Mouse (Mus musculus) midbrain, embryonic 14.5 days (tissue): ENCODE data around the gene Slc25a35. TPM values are rescaled to one million over a fixed set of nuclear protein-coding genes. Genes with fewer than 3 reads are reported as not detected.
A peak's percentile ranks its signal among the peaks of the same experiment; 100 is the strongest.
"Not testable (repeated sequence)": the region's sequence is repeated elsewhere in the genome, so short reads cannot be mapped to it uniquely, and the experiment has no call there.

Experiments used
- ATAC-seq: fragments of 200-750 bp; cut with Nextera tagmentation; 2 replicates; pipeline ENCODE4 v1.8.0; 2017; ENCODE audit warnings: moderate number of reproducible peaks, moderate library complexity; ENCODE audit not compliant: low FRiP score, low TSS enrichment
- DNase-seq: peaks from one replicate; pipeline ENCODE4 v3.0.0-alpha.2; 2015
- H3K27ac ChIP-seq: fragments of 300-500 bp; sonication (generic); replicated peaks from 2 replicates; pipeline ENCODE4 v1.5.1; 2014; ENCODE audit warnings: mild to moderate bottlenecking, low read depth, low read length, moderate library complexity
- H3K27me3 ChIP-seq: fragments of 300-500 bp; sonication (generic); 2 replicates; pipeline ENCODE4 v1.6.1; 2014; ENCODE audit warnings: low read length, control low read depth, mixed read lengths; ENCODE audit not compliant: control insufficient read depth, insufficient read depth
- H3K36me3 ChIP-seq: fragments of 300-500 bp; sonication (generic); 2 replicates; pipeline ENCODE4 v1.6.1; 2014; ENCODE audit warnings: low read length, control low read depth; ENCODE audit not compliant: control insufficient read depth, insufficient read depth
- H3K4me1 ChIP-seq: fragments of 300-500 bp; sonication (generic); 2 replicates; pipeline ENCODE4 v1.6.1; 2014; ENCODE audit warnings: mild to moderate bottlenecking, antibody characterized with exemption, low read length, control low read depth; ENCODE audit not compliant: control insufficient read depth, insufficient read depth
- H3K4me2 ChIP-seq: fragments of 300-500 bp; sonication (generic); 2 replicates; pipeline ENCODE4 v1.6.1; 2014; ENCODE audit warnings: mild to moderate bottlenecking, low read length, moderate library complexity
- H3K4me3 ChIP-seq: fragments of 300-500 bp; sonication (generic); replicated peaks from 2 replicates; pipeline ENCODE4 v1.5.1; 2014; ENCODE audit warnings: low read depth, low read length
- H3K9ac ChIP-seq: fragments of 300-500 bp; sonication (generic); replicated peaks from 2 replicates; pipeline ENCODE4 v1.6.1; 2014; ENCODE audit warnings: mild to moderate bottlenecking, low read length, moderate library complexity
- H3K9me3 ChIP-seq: fragments of 300-500 bp; sonication (generic); 2 replicates; pipeline ENCODE4 v1.6.1; 2016; ENCODE audit warnings: low read length, control low read depth, mixed read lengths; ENCODE audit not compliant: control insufficient read depth
- WGBS: fragments of 180-500 bp; shearing (Covaris S2); extraction: QIAGEN DNeasy Blood & Tissue Kit; methylation state at CpG from one replicate; pipeline ENCODE4 v1.1.7; 2014; 5-methylcytosine and 5-hydroxymethylcytosine counted together
- polyA plus RNA-seq: library from polyadenylated mRNA; unstranded; fragments of >200 nt; fragmentation: Nextera tagmentation; extraction: Ambion mirVana; gene quantifications from 2 replicates; pipeline ENCODE4 v1.2.1, GENCODE M21; 2014

The Slc25a35 gene
- polyA plus RNA-seq, 1 experiment from 2014 or later: 1.9 TPM

DNA sequence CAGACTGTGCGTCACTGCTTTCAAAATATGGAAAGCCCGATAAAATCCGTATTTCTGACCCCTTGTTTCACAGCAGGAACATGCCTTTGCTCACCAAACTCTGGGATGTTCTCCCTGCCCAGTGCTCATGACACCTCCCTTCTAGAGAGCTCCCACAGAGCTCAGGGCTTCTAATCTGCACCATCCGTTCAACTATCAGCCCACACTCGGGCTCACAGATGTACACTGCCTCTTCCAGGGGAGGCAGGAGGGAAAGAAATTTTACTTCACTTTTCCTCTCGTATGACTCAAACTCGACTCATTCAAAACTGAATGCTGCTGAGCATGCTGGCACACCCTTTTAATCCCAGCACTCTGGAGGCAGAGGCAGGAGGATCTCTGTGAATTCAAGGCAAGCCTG, 37.3 kb downstream of the Slc25a35 start:
- WGBS: 89% methylated on average over 7 of the region's 7 CpGs
- Histone ChIP-seq H3K36me3 (peaks cover 33% of the 10 kb centered on the region), H3K9me3 (no peaks in the 10 kb centered on the region), H3K4me3 (no peak overlapping the region), H3K27ac (no peak overlapping the region), H3K4me1 (peaks cover 6% of the 10 kb centered on the region; the same call in 1 of the 2 replicates), H3K4me2 (no peak overlapping the region), H3K9ac (no peak overlapping the region), H3K27me3 (no peaks in the 10 kb centered on the region)
- ATAC-seq (no peak), DNase-seq (no peak)

DNA sequence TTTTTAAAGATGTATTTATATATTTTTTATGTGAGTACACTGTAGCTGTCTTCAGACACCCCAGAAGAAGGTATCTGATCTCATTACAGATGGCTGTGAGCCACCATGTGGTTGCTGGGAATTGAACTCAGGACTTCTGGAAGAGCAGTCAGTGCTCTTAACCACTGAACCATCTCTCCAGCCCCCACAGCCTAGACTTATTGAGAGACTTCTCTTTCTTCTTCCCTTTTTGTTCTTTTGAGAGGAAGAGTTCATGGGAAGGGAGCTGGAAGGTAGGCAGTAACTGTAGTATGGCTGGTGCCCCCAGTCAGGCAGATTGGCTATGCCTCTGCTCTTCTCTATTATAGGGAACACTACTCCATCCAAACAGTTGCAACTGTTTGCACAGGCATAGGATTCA, 38.6 kb downstream of the Slc25a35 start:
- not testable (repeated sequence) for H3K4me2 ChIP-seq, H3K27ac ChIP-seq, ATAC-seq, H3K27me3 ChIP-seq, H3K9ac ChIP-seq, DNase-seq, H3K4me3 ChIP-seq, H3K9me3 ChIP-seq
- Histone ChIP-seq H3K36me3 (peaks cover 19% of the 10 kb centered on the region), H3K4me1 (peaks cover 12% of the 10 kb centered on the region)

DNA sequence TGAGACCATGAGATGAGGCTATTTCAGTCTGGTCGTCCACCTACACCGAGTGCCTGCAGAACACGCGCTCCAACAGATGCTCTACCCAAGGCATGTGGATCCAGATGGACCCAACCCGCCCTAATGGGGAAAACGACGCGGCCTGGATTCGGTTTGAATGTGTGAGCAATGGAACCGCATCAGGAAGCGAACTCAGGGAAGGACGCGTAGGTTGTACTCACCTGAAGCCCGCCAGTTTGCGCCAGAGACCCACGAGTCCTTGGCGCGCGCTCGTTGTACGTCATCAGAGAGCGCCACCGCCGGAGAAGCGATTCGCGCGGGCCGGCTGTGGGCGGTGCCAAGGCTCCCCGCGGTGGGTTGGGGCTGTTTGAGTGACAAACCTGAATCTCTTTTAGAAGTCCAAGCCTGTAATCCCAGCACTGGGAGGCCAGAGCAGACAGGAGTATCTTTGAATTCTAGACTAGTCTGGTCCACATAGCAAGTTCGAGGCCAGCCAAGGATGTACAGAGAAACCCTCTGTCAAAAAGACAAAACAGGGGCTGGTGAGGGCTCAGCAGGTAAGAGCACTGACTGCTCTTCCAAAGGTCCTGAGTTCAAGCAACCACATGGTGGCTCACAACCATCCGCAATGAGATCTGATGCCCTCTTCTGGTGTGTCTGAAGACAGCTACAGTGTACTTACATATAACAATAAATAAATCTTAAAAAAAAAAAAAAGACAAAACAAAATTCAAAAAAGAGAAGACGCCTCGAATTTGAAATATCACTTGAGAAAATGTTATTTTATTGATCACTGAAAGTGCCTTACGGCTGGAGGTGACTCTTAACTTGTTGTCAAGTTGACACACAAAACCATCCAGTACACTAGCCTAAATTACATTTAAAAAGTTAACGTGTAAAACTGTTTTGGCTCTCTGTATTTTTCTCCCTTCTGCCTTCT, 40.5 kb downstream of the Slc25a35 start, which contains the start of gene Pfas:
Gene Pfas (minus strand): TSS at position 279 of the 940 bp plus-strand sequence.
- peak within 1 kb of the TSS; percentile 68 for H3K4me3 ChIP-seq
- DNase-seq (peak; percentile 98), ATAC-seq (peak; percentile 85)
- no peaks in the 10 kb centered on the region for H3K27me3 ChIP-seq
- H3K9me3 ChIP-seq: no peaks in the 10 kb centered on the region
- peaks cover 4% of the 10 kb centered on the region; the same call in 1 of the 2 replicates for H3K36me3 ChIP-seq
- peaks cover 13% of the 10 kb centered on the region for H3K4me1 ChIP-seq
- peak within 1 kb of the TSS; percentile 61 for H3K9ac ChIP-seq
- H3K27ac ChIP-seq: peak within 1 kb of the TSS; percentile 45
- 9% methylated on average over 38 of the region's 38 CpGs for WGBS
- H3K4me2 ChIP-seq: peak within 1 kb of the TSS; percentile 71

DNA sequence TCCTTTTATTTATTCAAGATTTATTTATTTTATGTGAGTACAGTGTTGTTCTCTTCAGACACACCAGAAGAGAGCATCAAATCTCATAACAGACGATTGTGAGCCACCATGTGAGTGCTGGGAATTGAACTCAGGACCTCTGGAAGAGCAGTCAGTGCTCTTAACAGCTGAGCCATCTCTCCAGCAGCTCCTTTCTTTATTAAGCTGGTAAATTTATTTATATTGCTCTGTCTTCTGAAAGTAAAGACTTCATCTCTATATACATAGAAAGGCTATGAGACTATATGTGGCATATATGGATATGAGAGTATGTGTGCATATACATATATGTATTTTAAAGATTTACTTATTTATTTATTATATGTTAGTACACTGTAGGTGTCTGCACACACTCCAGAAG, 41.6 kb downstream of the Slc25a35 start:
- Histone ChIP-seq H3K36me3 (0 out of 2 replicates have a peak, but pooled peaks cover 2% of the 10 kb centered on the region), H3K4me3 (no peak overlapping the region), H3K9me3 (no peaks in the 10 kb centered on the region), H3K9ac (no peak overlapping the region), H3K4me2 (no peak overlapping the region), H3K27me3 (no peaks in the 10 kb centered on the region), H3K4me1 (peaks cover 13% of the 10 kb centered on the region), H3K27ac (no peak overlapping the region)
- no peak for ATAC-seq
- WGBS: 93% methylated on average over 1 of the region's 1 CpGs
- no peak for DNase-seq

DNA sequence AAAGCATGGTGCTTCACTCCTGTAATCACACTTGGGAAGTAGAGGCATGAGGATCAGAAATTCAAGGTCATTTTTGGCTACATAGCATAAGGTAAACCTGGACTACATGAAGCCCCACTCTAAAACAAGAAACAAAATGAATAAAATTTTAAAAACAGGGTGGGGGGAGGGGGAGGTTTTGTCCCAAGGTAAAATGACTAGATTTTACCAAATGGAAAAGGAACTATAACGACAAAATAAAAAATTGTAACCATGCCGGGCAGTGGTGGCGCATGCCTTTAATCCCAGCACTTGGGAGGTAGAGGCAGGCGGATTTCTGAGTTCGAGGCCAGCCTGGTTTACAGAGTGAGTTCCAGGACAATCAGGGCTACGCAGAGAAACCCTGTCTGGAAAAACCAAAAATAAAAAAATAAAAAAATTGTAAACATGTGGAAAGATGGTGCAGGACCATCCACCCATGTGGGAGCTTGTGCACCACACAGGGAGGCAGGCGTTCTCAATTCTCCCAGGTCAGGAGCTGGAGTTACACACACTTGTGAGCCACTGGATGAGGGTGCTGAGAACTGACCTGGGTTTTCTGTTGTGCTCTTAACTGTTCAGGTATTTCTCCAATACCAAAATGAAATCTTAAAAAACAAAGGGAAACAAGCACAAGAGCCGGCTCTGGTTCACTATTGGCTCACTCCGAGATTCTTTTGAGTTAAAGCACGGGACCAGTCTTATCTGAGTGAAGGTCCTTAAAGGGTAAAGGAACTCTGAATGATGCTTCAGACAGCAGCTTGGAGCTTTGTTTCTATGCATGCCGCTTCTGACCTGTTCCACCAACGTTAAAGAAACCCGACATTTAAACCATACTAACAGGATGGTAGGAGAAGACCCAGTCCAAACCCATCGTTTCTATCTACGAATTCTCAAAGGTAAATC, 42.7 kb downstream of the Slc25a35 start:
- H3K4me3 ChIP-seq: no peak overlapping the region
- no peak for ATAC-seq
- H3K36me3 ChIP-seq: no peaks in the 10 kb centered on the region
- 91% methylated on average over 15 of the region's 15 CpGs for WGBS
- no peaks in the 10 kb centered on the region for H3K27me3 ChIP-seq
- peak overlapping the region; percentile 86; the same call in 1 of the 2 replicates for H3K4me2 ChIP-seq
- DNase-seq: no peak
- no peak overlapping the region for H3K27ac ChIP-seq
- no peak overlapping the region for H3K9ac ChIP-seq
- H3K9me3 ChIP-seq: no peaks in the 10 kb centered on the region
- peaks cover 16% of the 10 kb centered on the region for H3K4me1 ChIP-seq

DNA sequence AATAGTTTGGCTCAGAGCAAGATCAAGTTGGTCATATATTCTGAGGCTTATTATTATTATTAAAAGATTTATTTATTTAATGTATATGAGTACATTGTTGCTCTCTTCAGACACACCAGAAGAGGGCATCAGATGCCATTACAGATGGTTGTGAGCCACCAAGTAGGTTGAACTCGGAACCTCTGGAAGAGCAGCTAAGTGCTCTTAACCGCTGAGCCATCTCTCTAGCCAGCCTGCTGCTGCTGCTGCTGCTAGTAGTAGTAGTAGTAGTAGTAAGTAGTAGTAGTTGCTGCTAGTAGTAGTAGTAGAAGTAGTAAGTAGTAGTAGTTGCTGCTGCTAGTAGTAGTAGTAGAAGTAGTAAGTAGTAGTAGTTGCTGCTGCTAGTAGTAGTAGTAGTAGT, 43.5 kb downstream of the Slc25a35 start:
- H3K9ac ChIP-seq: not testable (repeated sequence)

DNA sequence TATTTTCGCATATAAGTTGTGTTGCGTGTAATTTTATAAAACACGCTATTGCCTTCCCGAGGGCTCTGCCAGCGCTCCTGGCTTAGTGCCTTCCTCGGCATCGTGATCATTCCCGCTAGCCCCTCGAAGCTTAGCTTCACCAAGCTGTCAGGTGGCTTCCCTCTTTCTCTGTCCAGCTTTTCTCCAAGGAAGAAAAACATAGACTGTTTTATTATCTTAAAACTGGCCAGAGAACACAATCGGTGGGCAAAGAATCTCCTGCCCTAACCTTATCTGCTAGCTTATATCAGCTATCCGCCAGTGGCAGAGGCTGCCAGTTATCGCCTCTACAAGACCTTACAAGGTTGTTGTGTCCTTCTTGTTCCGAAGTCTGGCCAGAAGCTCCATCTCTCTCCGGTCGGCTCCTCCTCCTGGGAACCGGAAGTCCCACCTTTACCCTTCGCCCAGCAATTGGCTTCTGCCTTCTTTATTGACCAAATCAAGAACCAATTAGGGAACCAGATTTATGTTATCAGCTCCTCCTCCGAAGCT, 44.2 kb downstream of the Slc25a35 start:
- no peaks in the 10 kb centered on the region for H3K36me3 ChIP-seq
- peak overlapping the region; percentile 66 for H3K9ac ChIP-seq
- peaks cover 23% of the 10 kb centered on the region for H3K4me1 ChIP-seq
- no peaks in the 10 kb centered on the region for H3K27me3 ChIP-seq
- H3K9me3 ChIP-seq: no peaks in the 10 kb centered on the region
- DNase-seq (peak; percentile 93), ATAC-seq (peak; percentile 64; the same call in 1 of the 2 replicates)
- peak overlapping the region; percentile 50 for H3K4me3 ChIP-seq
- H3K27ac ChIP-seq: peak overlapping the region; percentile 91
- peak overlapping the region; percentile 86 for H3K4me2 ChIP-seq
- 2% methylated on average over 18 of the region's 18 CpGs for WGBS

More for the DNA sequence above, 43.5 kb downstream of the Slc25a35 start:
- H3K36me3 ChIP-seq, H3K27me3 ChIP-seq, ATAC-seq, H3K9me3 ChIP-seq: not testable (repeated sequence)
- WGBS: 74% methylated on average over 2 of the region's 2 CpGs
- peak overlapping the region; percentile 86 for H3K4me2 ChIP-seq
- peak overlapping the region; percentile 91 for H3K27ac ChIP-seq
- H3K4me1 ChIP-seq: peaks cover 16% of the 10 kb centered on the region
- peak overlapping the region; percentile 50 for H3K4me3 ChIP-seq
- DNase-seq: peak; percentile 5
